Mouse (Mus musculus) heart, embryonic 11.5 days (tissue): ENCODE measurements at regions not wholly inside any gene's neighbourhood (a gene's known extent, or its start where the extent isn't known, plus 50 kb on each side); places are given as distances from the start of the nearest gene placed in this dataset.

ENCODE experiments used
- ATAC-seq: fragments of 200-750 bp; cut with Nextera tagmentation; replicated peaks from 2 replicates; pipeline ENCODE4 v1.8.0; 2017; ENCODE audit warnings: moderate library complexity; ENCODE audit not compliant: insufficient number of reproducible peaks, low FRiP score, low TSS enrichment
- H3K27ac ChIP-seq: fragments of 300-500 bp; sonication (generic); 2 replicates; pipeline ENCODE4 v1.5.1; 2014; ENCODE audit warnings: mild to moderate bottlenecking, low read depth, low read length
- H3K27me3 ChIP-seq: fragments of 300-500 bp; sonication (generic); 2 replicates; pipeline ENCODE4 v1.6.1; 2014; ENCODE audit warnings: mild to moderate bottlenecking, low read length, mixed read lengths; ENCODE audit not compliant: control insufficient read depth, insufficient read depth
- H3K36me3 ChIP-seq: fragments of 300-500 bp; sonication (generic); 2 replicates; pipeline ENCODE4 v1.6.1; 2014; ENCODE audit warnings: mild to moderate bottlenecking, low read length, moderate library complexity, mixed read lengths; ENCODE audit not compliant: control insufficient read depth, insufficient read depth
- H3K4me1 ChIP-seq: fragments of 300-500 bp; sonication (generic); 2 replicates; pipeline ENCODE4 v1.6.1; 2014; ENCODE audit warnings: low read length; ENCODE audit not compliant: control insufficient read depth, insufficient read depth
- H3K4me2 ChIP-seq: fragments of 300-500 bp; sonication (generic); 2 replicates; pipeline ENCODE4 v1.6.1; 2014; ENCODE audit warnings: mild to moderate bottlenecking, moderate library complexity
- H3K4me3 ChIP-seq: fragments of 300-500 bp; sonication (generic); 2 replicates; pipeline ENCODE4 v1.5.1; 2014; ENCODE audit warnings: low read depth, low read length
- H3K9ac ChIP-seq: fragments of 300-500 bp; sonication (generic); 2 replicates; pipeline ENCODE4 v1.6.1; 2014; ENCODE audit warnings: mild to moderate bottlenecking, low read depth, low read length, moderate library complexity
- H3K9me3 ChIP-seq: fragments of 300-500 bp; sonication (generic); replicated peaks from 2 replicates; pipeline ENCODE4 v1.6.1; 2016; ENCODE audit warnings: low read length; ENCODE audit not compliant: control insufficient read depth
- WGBS: fragments of 180-500 bp; shearing (Covaris S2); extraction: QIAGEN DNeasy Blood & Tissue Kit; methylation state at CpG from one replicate; pipeline ENCODE4 v1.1.7; 2014; ENCODE audit not compliant: insufficient replicate concordance; 5-methylcytosine and 5-hydroxymethylcytosine counted together

DNA sequence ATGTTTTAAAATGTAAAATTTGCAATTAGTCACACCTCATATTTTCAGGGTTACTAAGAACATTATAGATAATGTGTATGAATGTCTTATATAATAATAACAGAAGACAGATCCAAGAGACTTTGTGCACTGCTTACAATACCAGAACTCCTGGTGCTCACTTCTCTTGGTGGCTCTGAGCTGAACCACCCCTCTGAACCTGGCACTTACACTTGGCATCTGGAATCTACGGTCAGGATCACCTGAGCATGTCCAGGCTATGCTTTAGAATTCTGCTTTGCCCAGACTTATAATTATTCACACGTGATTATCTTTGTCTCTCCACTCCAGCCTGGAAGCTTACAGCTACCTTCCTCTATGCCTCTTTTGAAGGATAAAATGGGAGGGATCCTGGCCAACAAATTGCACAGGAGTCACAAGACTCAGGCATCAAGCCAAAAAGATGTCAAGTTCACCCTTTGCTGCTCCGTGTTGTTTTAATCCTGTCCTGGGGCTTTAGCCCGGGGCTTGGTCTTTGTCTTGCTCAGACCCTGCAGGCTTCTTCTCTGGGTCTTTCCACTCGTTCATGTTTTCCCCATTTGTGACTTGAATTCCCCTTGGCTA lies 51.8 kb upstream of the Wdr72 start:
- ATAC-seq: no peak
- Histone ChIP-seq H3K27ac (no peak overlapping the region), H3K4me2 (no peak overlapping the region), H3K27me3 (no peaks in the 10 kb centered on the region), H3K9ac (no peak overlapping the region), H3K9me3 (no peaks in the 10 kb centered on the region), H3K36me3 (no peaks in the 10 kb centered on the region), H3K4me1 (0 out of 2 replicates have a peak, but pooled peaks cover 2% of the 10 kb centered on the region), H3K4me3 (no peak overlapping the region)
- WGBS: 50% methylated on average over 5 of the region's 5 CpGs
